ENCODE assay signal across 23 mouse cellular contexts in the genomic region with DNA sequence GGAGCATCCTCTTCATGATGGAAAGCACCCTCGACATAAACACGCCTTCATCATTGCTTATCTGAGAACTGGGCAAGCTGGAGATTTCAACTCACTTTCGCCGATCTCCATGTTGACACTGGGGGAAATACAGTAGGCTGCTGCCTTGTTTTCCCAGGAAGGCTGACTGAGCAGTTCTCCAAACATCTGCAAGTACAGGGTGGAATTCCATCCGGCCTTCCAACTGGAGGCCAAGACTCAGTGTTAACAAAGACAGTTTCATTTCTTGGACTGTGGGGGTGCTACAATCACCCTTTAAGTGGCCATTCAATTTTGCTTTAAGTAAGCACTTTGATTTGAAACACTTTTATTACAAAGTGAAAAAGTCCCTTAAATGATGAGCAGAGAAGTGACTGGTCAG. TPM values are rescaled to one million over a fixed set of nuclear protein-coding genes. Genes with fewer than 3 reads are reported as not detected.
DNase-seq lines count a peak whose midpoint lies in the region; ATAC-seq lines count a peak whose summit lies in the region.
"Had no signal": no experiment of that assay in that cellular context is flagged by ENCODE, and none has a peak within 500 bp of the region (broad histone marks: within the 10 kb centered on the region; RNA-seq: fewer than 3 reads in every experiment).

No protein-coding gene starts in this region.

- no peak for ATAC-seq in monocyte, adult 5-6 weeks (replicated peaks; ENCODE audit: insufficient number of reproducible peaks, low FRiP score, low TSS enrichment, poor library complexity, severe bottlenecking)
- ATAC-seq: CD4-positive, CD25-positive, alpha-beta regulatory T cell, adult 4 months; forebrain, embryonic 14.5 days; forebrain, embryonic 16.5 days had no signal

- H3K27ac ChIP-seq in macrophage, result peak overlapping the region; percentile 82
- H3K27ac ChIP-seq: embryonic facial prominence, embryonic 10.5 days; embryonic facial prominence, embryonic 12.5 days; forebrain, embryonic 10.5 days; forebrain, embryonic 12.5 days had no signal

- H3K79me2 ChIP-seq in macrophage (ENCODE audit: inconsistent target), result no peaks in the 10 kb centered on the region

- DNase-seq in NIH3T3 (ENCODE audit: low read depth), result peak; percentile 57
- DNase-seq in testis, postnatal 10 days (ENCODE audit: low spot score), result no peak
- DNase-seq in kidney, postnatal 4 days, result no peak
- DNase-seq: adrenal gland, adult 2 months; adrenal gland, postnatal 10 days; adrenal gland, postnatal 36 days; B cell, adult 2 months; cerebellum, adult 11-12 months; cerebellum, adult 2 months; cerebellum, adult 9-10 months; cerebellum, postnatal 10 days; cerebellum, postnatal 25 days had no signal

- H3K4me3 ChIP-seq in macrophage (ENCODE audit: inconsistent target), result no peak overlapping the region
- H3K4me3 ChIP-seq: embryonic facial prominence, embryonic 10.5 days; embryonic facial prominence, embryonic 12.5 days; erythroblast, embryonic 14.5 days; forebrain, embryonic 10.5 days; forebrain, embryonic 12.5 days had no signal

- WGBS in macrophage (ENCODE audit: missing documents), result 95% methylated on average over 5 of the region's 5 CpGs

- no peaks in the 10 kb centered on the region for H3K36me3 ChIP-seq in macrophage (ENCODE audit: inconsistent target)
- H3K36me3 ChIP-seq: embryonic facial prominence, embryonic 10.5 days; embryonic facial prominence, embryonic 12.5 days; forebrain, embryonic 10.5 days; forebrain, embryonic 12.5 days; G1E had no signal

RNA-seq across cellular contexts. Expression of a gene that starts 50.4 kb away (rescaled TPM):
- total RNA-seq in macrophage (2018; cell fraction: chromatin; rRNA removed), result 100 to 1,000 TPM in 2 of 26 experiments, 10 to 100 TPM in 21, 1 to 10 TPM in 3; 4.7 to 142 (median 36.0) TPM
- 10 to 100 TPM in 13 of 26 experiments, 1 to 10 TPM in 13; 3.0 to 22.1 (median 10.7) TPM for total RNA-seq in macrophage (2018; cell fraction: cytosol; rRNA removed)
- total RNA-seq in macrophage (2018; cell fraction: nucleus; rRNA removed), result 10 to 100 TPM in 21 of 26 experiments, 1 to 10 TPM in 5; 3.0 to 91.9 (median 22.5) TPM
- 10.7 to 31.8 TPM (median 14.2 TPM) in 3 replicates for polyA plus RNA-seq in macrophage (2018)
- total RNA-seq in monocyte, adult 5-6 weeks (2017), result 5.9 to 13.0 TPM (median 7.0 TPM) in 3 replicates
- polyA plus RNA-seq: erythroblast, embryonic 14.5 days; G1E had no signal
